ENCODE assay signal across 8 mouse cellular contexts in genomic region chr17:8372286-8373046, GRCm38 (mm10). TPM values are rescaled to one million over a fixed set of nuclear protein-coding genes. Genes with fewer than 3 reads are reported as not detected.
A peak's percentile ranks its signal among the peaks of the same experiment; 100 is the strongest.
DNase-seq lines count a peak whose midpoint lies in the region; ATAC-seq and TF ChIP-seq lines count a peak whose summit lies in the region.

No protein-coding gene starts in this region.

- peak; percentile 72 for TF ChIP-seq CTCF in bone marrow macrophage, adult 2 months (IDR thresholded peaks at IDR 0.05; ENCODE audit: low read depth, low read length)
- peak; percentile 93 for TF ChIP-seq CTCF in kidney, postnatal 0 days (IDR thresholded peaks at IDR 0.05; ENCODE audit: low read depth)

- no peaks in the 10 kb centered on the region for H3K36me3 ChIP-seq in erythroblast, embryonic 14.5 days (ENCODE audit: control insufficient read depth)
- H3K36me3 ChIP-seq in heart, embryonic 12.5 days, result no peaks in the 10 kb centered on the region
- no peaks in the 10 kb centered on the region for H3K36me3 ChIP-seq in kidney, postnatal 0 days (ENCODE audit: insufficient read depth, low read length)
- H3K36me3 ChIP-seq in liver, embryonic 11.5 days (ENCODE audit: control insufficient read depth, insufficient read depth, low read length), result no peaks in the 10 kb centered on the region
- H3K36me3 ChIP-seq in stomach, embryonic 14.5 days (ENCODE audit: control insufficient read depth, insufficient read depth, low read length), result no peaks in the 10 kb centered on the region

- H3K9me3 ChIP-seq in erythroblast, embryonic 14.5 days (ENCODE audit: control insufficient read depth, low read length), result no peaks in the 10 kb centered on the region
- no peaks in the 10 kb centered on the region for H3K9me3 ChIP-seq in heart, embryonic 12.5 days (replicated peaks)
- no peaks in the 10 kb centered on the region for H3K9me3 ChIP-seq in kidney, postnatal 0 days (replicated peaks; ENCODE audit: low read length)
- H3K9me3 ChIP-seq in liver, embryonic 11.5 days (ENCODE audit: control insufficient read depth, low read length), result no peaks in the 10 kb centered on the region
- H3K9me3 ChIP-seq in stomach, embryonic 14.5 days (ENCODE audit: control insufficient read depth, low read depth, low read length), result no peaks in the 10 kb centered on the region

- no peak for TF ChIP-seq POLR2A in bone marrow macrophage, adult 2 months (IDR thresholded peaks at IDR 0.05; ENCODE audit: borderline replicate concordance, low read depth, low read length)

- DNase-seq in A20 (ENCODE audit: low read depth, low spot score), result peak; percentile 81
- peak; percentile 92 for DNase-seq in kidney, postnatal 0 days (ENCODE audit: low spot score)
- peak; percentile 64 for DNase-seq in liver, embryonic 11.5 days (ENCODE audit: low spot score)
- peak; percentile 88 for DNase-seq in naive thymus-derived CD4-positive, alpha-beta T cell, adult 2 months (ENCODE audit: low read depth)

- H3K9ac ChIP-seq in heart, embryonic 12.5 days, result peak overlapping the region; percentile 71
- peak overlapping the region; percentile 29; the same call in 1 of the 2 replicates for H3K9ac ChIP-seq in kidney, postnatal 0 days (ENCODE audit: low read depth, low read length)
- H3K9ac ChIP-seq in liver, embryonic 11.5 days (ENCODE audit: low read depth, low read length), result peak overlapping the region; percentile 20
- no peak overlapping the region for H3K9ac ChIP-seq in stomach, embryonic 14.5 days (replicated peaks; ENCODE audit: low read depth, low read length)

- H3K4me2 ChIP-seq in heart, embryonic 12.5 days, result peak overlapping the region; percentile 82
- peak overlapping the region; percentile 62 for H3K4me2 ChIP-seq in kidney, postnatal 0 days (ENCODE audit: low read length)
- peak overlapping the region; percentile 64 for H3K4me2 ChIP-seq in liver, embryonic 11.5 days
- peak overlapping the region; percentile 49 for H3K4me2 ChIP-seq in stomach, embryonic 14.5 days (replicated peaks; ENCODE audit: low read depth, low read length)

- H3K27me3 ChIP-seq in erythroblast, embryonic 14.5 days (ENCODE audit: control insufficient read depth), result peaks cover 6% of the 10 kb centered on the region
- peaks cover 25% of the 10 kb centered on the region for H3K27me3 ChIP-seq in heart, embryonic 12.5 days (replicated peaks)
- no peaks in the 10 kb centered on the region for H3K27me3 ChIP-seq in kidney, postnatal 0 days (ENCODE audit: insufficient read depth, low read length)
- no peaks in the 10 kb centered on the region for H3K27me3 ChIP-seq in liver, embryonic 11.5 days (replicated peaks; ENCODE audit: control insufficient read depth, insufficient read depth, low read length)
- no peaks in the 10 kb centered on the region for H3K27me3 ChIP-seq in stomach, embryonic 14.5 days (ENCODE audit: control insufficient read depth, insufficient read depth, low read length)

- peak; percentile 23; the same call in 1 of the 2 replicates for ATAC-seq in heart, embryonic 12.5 days (ENCODE audit: insufficient number of reproducible peaks, low FRiP score)
- ATAC-seq in kidney, postnatal 0 days (replicated peaks; ENCODE audit: low FRiP score, low read depth), result peak; percentile 37; the same call in 1 of the 2 replicates
- peak; percentile 74 for ATAC-seq in liver, embryonic 11.5 days (replicated peaks; ENCODE audit: low FRiP score)
- no peak; the same call in 1 of the 2 replicates for ATAC-seq in stomach, embryonic 14.5 days (ENCODE audit: insufficient number of reproducible peaks, insufficient read depth, low FRiP score, low read depth)

- peaks cover 11% of the 10 kb centered on the region for H3K4me1 ChIP-seq in bone marrow macrophage, adult 2 months (ENCODE audit: control insufficient read depth, insufficient read depth, low read length)
- H3K4me1 ChIP-seq in erythroblast, embryonic 14.5 days (ENCODE audit: control insufficient read depth), result peaks cover 7% of the 10 kb centered on the region
- peaks cover 26% of the 10 kb centered on the region for H3K4me1 ChIP-seq in heart, embryonic 12.5 days (replicated peaks)
- H3K4me1 ChIP-seq in kidney, postnatal 0 days (replicated peaks; ENCODE audit: insufficient read depth, low read length), result 0 out of 2 replicates have a peak, but pooled peaks cover 4% of the 10 kb centered on the region
- peaks cover 9% of the 10 kb centered on the region; the same call in 1 of the 2 replicates for H3K4me1 ChIP-seq in liver, embryonic 11.5 days (replicated peaks; ENCODE audit: control insufficient read depth, insufficient read depth, low read length)
- H3K4me1 ChIP-seq in stomach, embryonic 14.5 days (ENCODE audit: control insufficient read depth, insufficient read depth, low read length), result peaks cover 8% of the 10 kb centered on the region; the same call in 1 of the 2 replicates

- 4% methylated on average over 18 of the region's 18 CpGs for WGBS in heart, embryonic 12.5 days
- WGBS in kidney, postnatal 0 days, result 1% methylated on average over 18 of the region's 18 CpGs
- 5% methylated on average over 18 of the region's 18 CpGs for WGBS in liver, embryonic 11.5 days
- 3% methylated on average over 18 of the region's 18 CpGs for WGBS in stomach, embryonic 14.5 days

- peak overlapping the region; percentile 15; the same call in 1 of the 2 replicates for H3K27ac ChIP-seq in bone marrow macrophage, adult 2 months (ENCODE audit: insufficient read depth, low read depth, low read length)
- peak overlapping the region; percentile 52 for H3K27ac ChIP-seq in heart, embryonic 12.5 days (ENCODE audit: poor library complexity, severe bottlenecking)
- H3K27ac ChIP-seq in kidney, postnatal 0 days, result peak overlapping the region; percentile 70
- 0 out of 2 replicates have a peak overlapping the region, but pooled peaks have one; percentile 35 for H3K27ac ChIP-seq in liver, embryonic 11.5 days (ENCODE audit: low read depth, low read length)
- H3K27ac ChIP-seq in stomach, embryonic 14.5 days (ENCODE audit: low read length), result peak overlapping the region; percentile 69

- H3K4me3 ChIP-seq in bone marrow macrophage, adult 2 months (ENCODE audit: insufficient read depth, low read length), result peak overlapping the region; percentile 33
- H3K4me3 ChIP-seq in erythroblast, embryonic 14.5 days (replicated peaks), result peak overlapping the region; percentile 40
- peak overlapping the region; percentile 36 for H3K4me3 ChIP-seq in heart, embryonic 12.5 days
- H3K4me3 ChIP-seq in kidney, postnatal 0 days (replicated peaks; ENCODE audit: low read depth, low read length), result peak overlapping the region; percentile 25
- peak overlapping the region; percentile 32 for H3K4me3 ChIP-seq in liver, embryonic 11.5 days (ENCODE audit: low read depth, low read length)
- H3K4me3 ChIP-seq in stomach, embryonic 14.5 days (ENCODE audit: low read depth, low read length), result peak overlapping the region; percentile 13

RNA-seq across cellular contexts. Expression of gene T2, which starts 16.7 kb away (rescaled TPM):
- polyA plus RNA-seq in bone marrow macrophage, adult 2 months (2012; ENCODE audit: insufficient read depth, insufficient read length, missing spikeins), result not detected in 2 replicates
- not detected in 2 replicates for polyA plus RNA-seq in erythroblast, embryonic 14.5 days (2012)
- 1.0 and 1.1 TPM in 2 replicates for polyA plus RNA-seq in heart, embryonic 12.5 days (2016; fragmentation: Nextera tagmentation; extraction: Ambion mirVana)
- 0.46 and 0.50 TPM in 2 replicates for polyA plus RNA-seq in kidney, postnatal 0 days (2015; fragmentation: Nextera tagmentation; extraction: Ambion mirVana)
- polyA plus RNA-seq in liver, embryonic 11.5 days (2014; fragmentation: Nextera tagmentation; extraction: Ambion mirVana), result 0.29 and 0.43 TPM in 2 replicates
- 0.24 and 0.88 TPM in 2 replicates for polyA plus RNA-seq in stomach, embryonic 14.5 days (2014; fragmentation: Nextera tagmentation; extraction: Ambion mirVana)

RNA-seq across cellular contexts. Expression of gene Prr18, which starts 35.2 kb away (rescaled TPM):
- polyA plus RNA-seq in bone marrow macrophage, adult 2 months (2012; ENCODE audit: insufficient read depth, insufficient read length, missing spikeins), result 0.24 and 0.67 TPM in 2 replicates
- polyA plus RNA-seq in erythroblast, embryonic 14.5 days (2012), result 0.01 and 0.03 TPM in 2 replicates
- 0.10 and 0.14 TPM in 2 replicates for polyA plus RNA-seq in heart, embryonic 12.5 days (2016; fragmentation: Nextera tagmentation; extraction: Ambion mirVana)
- polyA plus RNA-seq in kidney, postnatal 0 days (2015; fragmentation: Nextera tagmentation; extraction: Ambion mirVana), result 0.20 and 0.28 TPM in 2 replicates
- polyA plus RNA-seq in liver, embryonic 11.5 days (2014; fragmentation: Nextera tagmentation; extraction: Ambion mirVana), result 0.05 and 0.13 TPM in 2 replicates
- 0.69 and 0.83 TPM in 2 replicates for polyA plus RNA-seq in stomach, embryonic 14.5 days (2014; fragmentation: Nextera tagmentation; extraction: Ambion mirVana)

Comparison
In these comparisons a context has a peak if more than half of its experiments do, and no peak if none do; other contexts are left out.
1. H3K27ac ChIP-seq: peak in every context shown above with its lines; median percentile 70 in kidney, postnatal 0 days; 69 in stomach, embryonic 14.5 days; 52 in heart, embryonic 12.5 days; 35 in liver, embryonic 11.5 days; 15 in bone marrow macrophage, adult 2 months.